Mouse (Mus musculus) megakaryocyte, embryonic 14.5 days (primary cell): ENCODE results near the gene Cdh22. TPM values are rescaled to one million over a fixed set of nuclear protein-coding genes. Genes with fewer than 3 reads are reported as not detected.
A peak's percentile ranks its signal among the peaks of the same experiment; 100 is the strongest.

Experiments used
- H3K27me3 ChIP-seq: replicated peaks from 2 replicates; pipeline ENCODE3; 2012; ENCODE audit warnings: inconsistent platforms
- H3K36me3 ChIP-seq: replicated peaks from 2 replicates; pipeline ENCODE3; 2012; ENCODE audit warnings: low read length, inconsistent platforms, mixed read lengths
- H3K4me1 ChIP-seq: 2 replicates; pipeline ENCODE4 v1.6.1; 2012; ENCODE audit warnings: inconsistent platforms
- H3K4me3 ChIP-seq: replicated peaks from 2 replicates; pipeline ENCODE3; 2012; ENCODE audit warnings: moderate library complexity, mild to moderate bottlenecking, inconsistent platforms
- H3K9me3 ChIP-seq: 2 replicates; pipeline ENCODE4 v1.6.1; 2012; ENCODE audit warnings: inconsistent platforms
- FLI1 ChIP-seq: IDR thresholded peaks from 2 replicates; pipeline ENCODE4 v1.6.1; 2012; ENCODE audit warnings: low read length, inconsistent platforms, mixed read lengths
- GATA1 ChIP-seq: IDR thresholded peaks from 3 replicates; pipeline ENCODE4 v1.6.1; 2012; ENCODE audit warnings: mixed read lengths, low read length, inconsistent platforms, borderline replicate concordance
- polyA plus RNA-seq: library from polyadenylated mRNA; stranded (reverse); fragments of >175 nt; gene quantifications from 2 replicates; pipeline ENCODE4 v1.2.3, GENCODE M21; 2012; ENCODE audit warnings: low replicate concordance; ENCODE audit not compliant: insufficient read depth

Gene Cdh22
- polyA plus RNA-seq, 1 experiment, result 0.23 TPM

- Histone ChIP-seq H3K4me1 (peaks cover 11% of the 10 kb centered on the region; the same call in 1 of the 2 replicates), H3K4me3 (no peak overlapping the region), H3K36me3 (no peaks in the 10 kb centered on the region), H3K27me3 (peaks cover 95% of the 10 kb centered on the region), H3K9me3 (no peaks in the 10 kb centered on the region)
- no peak for TF ChIP-seq FLI1
- TF ChIP-seq GATA1, result no peak
These were observed 19.3 kb downstream of the Cdh22 start for GRCm38 (mm10) chr2:165215103-165215951.

- Histone ChIP-seq H3K9me3 (no peaks in the 10 kb centered on the region), H3K4me3 (no peak overlapping the region), H3K36me3 (no peaks in the 10 kb centered on the region), H3K27me3 (peaks cover 93% of the 10 kb centered on the region), H3K4me1 (peaks cover 11% of the 10 kb centered on the region; the same call in 1 of the 2 replicates)
- TF ChIP-seq GATA1 (no peak), FLI1 (no peak)
These were observed 23.1 kb downstream of the Cdh22 start for GRCm38 (mm10) chr2:165211426-165212079.

- no peaks in the 10 kb centered on the region for H3K36me3 ChIP-seq
- H3K27me3 ChIP-seq, result peaks cover 91% of the 10 kb centered on the region
- no peaks in the 10 kb centered on the region for H3K9me3 ChIP-seq
- H3K4me3 ChIP-seq, result no peak overlapping the region
- TF ChIP-seq GATA1 (no peak), FLI1 (no peak)
- peaks cover 11% of the 10 kb centered on the region; the same call in 1 of the 2 replicates for H3K4me1 ChIP-seq
These were observed 23.7 kb downstream of the Cdh22 start for GRCm38 (mm10) chr2:165210948-165211347.

GRCm38 (mm10) chr2:165207689-165208088, 27.0 kb downstream of the Cdh22 start:
- Histone ChIP-seq H3K27me3 (peaks cover 89% of the 10 kb centered on the region), H3K4me1 (peaks cover 6% of the 10 kb centered on the region; the same call in 1 of the 2 replicates), H3K36me3 (no peaks in the 10 kb centered on the region), H3K9me3 (no peaks in the 10 kb centered on the region), H3K4me3 (no peak overlapping the region)
- TF ChIP-seq FLI1 (no peak), GATA1 (no peak)

- H3K9me3 ChIP-seq, result no peaks in the 10 kb centered on the region
- no peak overlapping the region for H3K4me3 ChIP-seq
- peaks cover 11% of the 10 kb centered on the region for H3K4me1 ChIP-seq
- no peaks in the 10 kb centered on the region for H3K36me3 ChIP-seq
- H3K27me3 ChIP-seq, result peaks cover 89% of the 10 kb centered on the region
- TF ChIP-seq FLI1 (no peak), GATA1 (no peak)
These were observed 27.6 kb downstream of the Cdh22 start for GRCm38 (mm10) chr2:165207086-165207485.

- peaks cover 12% of the 10 kb centered on the region for H3K4me1 ChIP-seq
- no peak overlapping the region for H3K4me3 ChIP-seq
- TF ChIP-seq GATA1 (no peak), FLI1 (no peak)
- H3K27me3 ChIP-seq, result peaks cover 89% of the 10 kb centered on the region
- no peaks in the 10 kb centered on the region for H3K9me3 ChIP-seq
- no peaks in the 10 kb centered on the region for H3K36me3 ChIP-seq
These were observed 29.2 kb downstream of the Cdh22 start for GRCm38 (mm10) chr2:165205486-165205885.

GRCm38 (mm10) chr2:165204931-165205330, 29.7 kb downstream of the Cdh22 start:
- TF ChIP-seq FLI1 (no peak), GATA1 (no peak)
- Histone ChIP-seq H3K27me3 (peaks cover 89% of the 10 kb centered on the region), H3K36me3 (no peaks in the 10 kb centered on the region), H3K4me3 (no peak overlapping the region), H3K4me1 (peaks cover 12% of the 10 kb centered on the region), H3K9me3 (no peaks in the 10 kb centered on the region)

GRCm38 (mm10) chr2:165201761-165202751, 32.6 kb downstream of the Cdh22 start:
- no peaks in the 10 kb centered on the region for H3K36me3 ChIP-seq
- H3K4me3 ChIP-seq, result peak overlapping the region; percentile 73
- TF ChIP-seq FLI1, result no peak
- no peak for TF ChIP-seq GATA1
- H3K9me3 ChIP-seq, result peaks cover 16% of the 10 kb centered on the region
- peaks cover 92% of the 10 kb centered on the region for H3K27me3 ChIP-seq
- peaks cover 12% of the 10 kb centered on the region for H3K4me1 ChIP-seq

- no peak overlapping the region for H3K4me3 ChIP-seq
- no peaks in the 10 kb centered on the region for H3K36me3 ChIP-seq
- peaks cover 95% of the 10 kb centered on the region for H3K27me3 ChIP-seq
- H3K9me3 ChIP-seq, result peaks cover 31% of the 10 kb centered on the region
- TF ChIP-seq GATA1, result no peak
- no peak for TF ChIP-seq FLI1
- peaks cover 11% of the 10 kb centered on the region for H3K4me1 ChIP-seq
These were observed 37.1 kb downstream of the Cdh22 start for GRCm38 (mm10) chr2:165197546-165197945.
